Mouse (Mus musculus): ENCODE results near the gene Opcml. TPM values are rescaled to one million over a fixed set of nuclear protein-coding genes. Genes with fewer than 3 reads are reported as not detected.

Gene Opcml
- polyA plus RNA-seq (2014; fragmentation: Nextera tagmentation; extraction: Ambion mirVana) = 1.6 TPM in 2 replicates

DNA sequence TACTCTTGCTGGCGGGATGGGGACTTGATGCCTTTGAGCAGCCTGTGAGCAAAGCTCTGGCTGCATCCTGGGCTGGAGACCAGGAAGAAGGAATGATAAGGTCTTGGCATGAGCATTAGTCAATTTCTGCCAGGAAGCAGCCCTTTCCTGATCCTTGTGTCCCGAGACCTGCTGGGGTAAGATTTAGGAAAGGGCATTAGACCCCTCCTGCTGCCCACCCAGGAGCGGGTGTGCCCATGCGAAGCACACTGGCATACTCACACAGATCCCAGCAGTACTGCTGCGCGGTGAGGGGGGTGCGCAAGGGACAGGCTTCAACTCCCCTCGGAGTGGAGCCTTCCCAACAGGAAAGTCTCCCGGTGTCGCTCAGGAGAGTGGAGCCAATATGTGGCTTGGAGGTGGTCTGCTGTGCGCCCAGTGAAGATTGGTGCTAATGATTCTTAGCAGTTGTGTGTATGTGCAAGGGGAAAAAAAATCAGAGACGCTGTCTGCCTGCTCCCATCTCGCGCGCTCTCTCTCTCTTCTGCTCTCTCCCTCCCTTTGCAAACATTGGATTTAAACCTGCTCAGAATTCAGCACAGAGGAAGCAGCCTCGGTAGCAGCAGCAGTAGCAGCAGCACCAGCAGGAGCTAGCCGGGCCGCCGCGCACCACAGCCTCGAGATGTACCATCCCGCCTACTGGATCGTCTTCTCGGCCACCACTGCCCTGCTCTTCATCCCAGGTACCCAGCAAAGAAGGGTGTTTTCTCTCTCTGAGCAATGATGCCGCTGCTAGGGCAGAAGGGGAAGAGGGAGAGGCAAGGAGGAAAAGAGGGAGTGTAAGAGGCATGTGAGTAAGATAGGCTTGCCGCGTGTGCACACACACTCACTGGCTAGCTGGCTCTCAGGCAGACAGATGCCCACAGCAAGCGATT lies at the start of gene Opcml:
Gene Opcml (plus strand): TSS at position 51 of the 914 bp plus-strand sequence.
- H3K4me3 ChIP-seq (ENCODE audit: low read depth, low read length) = peak within 1 kb of the TSS; percentile 31
- H3K9ac ChIP-seq (ENCODE audit: low read depth, low read length) = no peak within 1 kb of the TSS
- H3K27ac ChIP-seq (ENCODE audit: low read depth, low read length) = no peak within 1 kb of the TSS
- ATAC-seq (replicated peaks; ENCODE audit: low FRiP score) = no peak
- WGBS = 2% methylated on average over 28 of the region's 28 CpGs
- H3K4me2 ChIP-seq = peak within 1 kb of the TSS; percentile 44
- no peaks in the 10 kb centered on the region for H3K4me1 ChIP-seq (replicated peaks; ENCODE audit: control insufficient read depth, insufficient read depth, low read length)
- H3K27me3 ChIP-seq (replicated peaks; ENCODE audit: control insufficient read depth, insufficient read depth, low read length) = peaks cover 29% of the 10 kb centered on the region
- H3K9me3 ChIP-seq (ENCODE audit: control insufficient read depth, low read length) = no peaks in the 10 kb centered on the region
- peak; percentile 39 for DNase-seq (ENCODE audit: low spot score)
- H3K36me3 ChIP-seq (ENCODE audit: control insufficient read depth, insufficient read depth, low read length) = no peaks in the 10 kb centered on the region

DNA sequence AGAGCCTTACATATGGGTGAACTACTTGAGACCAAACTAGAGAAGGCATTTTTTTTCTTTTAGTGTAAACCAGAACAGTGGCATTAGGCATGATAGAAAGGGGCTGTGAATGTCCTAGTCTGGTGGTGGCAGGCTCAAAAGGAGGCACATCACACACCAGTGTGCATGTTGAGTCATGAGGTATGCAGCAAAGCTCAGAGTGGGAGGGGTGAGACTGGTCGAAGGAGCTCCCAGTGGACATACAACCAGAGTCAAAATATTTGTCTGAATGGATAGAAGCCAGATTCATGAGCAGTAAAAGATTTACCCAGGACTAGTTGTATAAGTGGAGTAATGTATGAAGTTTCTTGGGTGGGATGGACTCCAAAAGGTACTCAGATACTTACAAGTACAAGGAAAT lies 31.9 kb upstream of the Opcml start:
- 69% methylated on average over 1 of the region's 1 CpGs for WGBS
- no peak overlapping the region for H3K9ac ChIP-seq (ENCODE audit: low read depth, low read length)
- no peak for DNase-seq (ENCODE audit: low spot score)

DNA sequence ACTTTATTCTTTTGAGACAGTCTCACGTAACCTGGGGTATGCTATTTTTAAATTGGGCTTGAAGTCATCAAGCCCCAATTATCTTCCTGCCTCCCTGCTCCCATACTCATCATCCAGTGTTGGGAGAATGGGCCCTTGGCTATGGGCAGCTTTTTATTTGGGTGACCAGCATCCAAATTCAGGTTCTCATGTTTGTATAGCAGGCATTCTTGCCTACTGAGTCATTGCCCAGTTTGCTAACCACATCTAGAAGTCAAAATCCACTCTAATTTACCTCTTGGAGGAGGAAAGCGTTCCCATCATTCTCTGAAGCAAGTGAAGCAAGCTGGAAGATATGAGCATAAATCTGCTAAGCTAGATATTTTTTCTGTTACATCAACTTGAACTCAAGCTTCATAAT lies 29.4 kb upstream of the Opcml start:
- no peak for ATAC-seq (replicated peaks; ENCODE audit: low FRiP score)
- Histone ChIP-seq H3K27ac (ENCODE audit: low read depth, low read length) (no peak overlapping the region), H3K36me3 (ENCODE audit: control insufficient read depth, insufficient read depth, low read length) (no peaks in the 10 kb centered on the region), H3K4me3 (ENCODE audit: low read depth, low read length) (no peak overlapping the region), H3K9ac (ENCODE audit: low read depth, low read length) (no peak overlapping the region), H3K27me3 (replicated peaks; ENCODE audit: control insufficient read depth, insufficient read depth, low read length) (no peaks in the 10 kb centered on the region), H3K4me1 (replicated peaks; ENCODE audit: control insufficient read depth, insufficient read depth, low read length) (no peaks in the 10 kb centered on the region), H3K9me3 (ENCODE audit: control insufficient read depth, low read length) (no peaks in the 10 kb centered on the region), H3K4me2 (no peak overlapping the region)
- 87% methylated on average over 2 of the region's 2 CpGs for WGBS
- no peak for DNase-seq (ENCODE audit: low spot score)

More for the DNA sequence above, 31.9 kb upstream of the Opcml start:
- no peaks in the 10 kb centered on the region for H3K9me3 ChIP-seq (ENCODE audit: control insufficient read depth, low read length)
- no peaks in the 10 kb centered on the region for H3K27me3 ChIP-seq (replicated peaks; ENCODE audit: control insufficient read depth, insufficient read depth, low read length)
- H3K4me2 ChIP-seq = no peak overlapping the region
- no peak overlapping the region for H3K27ac ChIP-seq (ENCODE audit: low read depth, low read length)
- H3K36me3 ChIP-seq (ENCODE audit: control insufficient read depth, insufficient read depth, low read length) = no peaks in the 10 kb centered on the region
- no peaks in the 10 kb centered on the region for H3K4me1 ChIP-seq (replicated peaks; ENCODE audit: control insufficient read depth, insufficient read depth, low read length)
- no peak overlapping the region for H3K4me3 ChIP-seq (ENCODE audit: low read depth, low read length)
- no peak for ATAC-seq (replicated peaks; ENCODE audit: low FRiP score)

DNA sequence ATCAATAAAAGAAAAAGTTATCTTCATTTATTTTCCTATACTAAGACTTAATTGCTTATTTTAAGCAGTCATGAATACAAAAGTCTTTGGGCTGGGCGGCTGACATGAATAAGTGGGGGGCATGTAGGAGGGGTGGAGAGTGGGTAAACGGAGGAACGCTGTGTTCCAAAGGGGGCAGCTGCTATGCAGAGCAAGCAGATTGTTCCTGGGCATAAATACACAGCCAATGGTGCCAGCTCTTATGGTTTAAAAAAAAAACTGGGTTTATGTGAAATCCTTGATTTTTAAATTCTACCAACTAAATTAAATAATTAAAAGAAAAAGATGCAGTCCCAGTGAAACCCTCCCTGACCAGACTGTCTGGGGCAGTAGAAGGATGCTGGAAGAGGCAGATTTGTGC lies 24.1 kb upstream of the Opcml start:
- Histone ChIP-seq H3K27ac (ENCODE audit: low read depth, low read length) (no peak overlapping the region), H3K27me3 (replicated peaks; ENCODE audit: control insufficient read depth, insufficient read depth, low read length) (no peaks in the 10 kb centered on the region), H3K9ac (ENCODE audit: low read depth, low read length) (no peak overlapping the region), H3K4me1 (replicated peaks; ENCODE audit: control insufficient read depth, insufficient read depth, low read length) (no peaks in the 10 kb centered on the region), H3K36me3 (ENCODE audit: control insufficient read depth, insufficient read depth, low read length) (no peaks in the 10 kb centered on the region), H3K4me3 (ENCODE audit: low read depth, low read length) (no peak overlapping the region), H3K4me2 (no peak overlapping the region), H3K9me3 (ENCODE audit: control insufficient read depth, low read length) (no peaks in the 10 kb centered on the region)
- no peak for ATAC-seq (replicated peaks; ENCODE audit: low FRiP score)
- WGBS = 81% methylated on average over 3 of the region's 3 CpGs
- no peak for DNase-seq (ENCODE audit: low spot score)

DNA sequence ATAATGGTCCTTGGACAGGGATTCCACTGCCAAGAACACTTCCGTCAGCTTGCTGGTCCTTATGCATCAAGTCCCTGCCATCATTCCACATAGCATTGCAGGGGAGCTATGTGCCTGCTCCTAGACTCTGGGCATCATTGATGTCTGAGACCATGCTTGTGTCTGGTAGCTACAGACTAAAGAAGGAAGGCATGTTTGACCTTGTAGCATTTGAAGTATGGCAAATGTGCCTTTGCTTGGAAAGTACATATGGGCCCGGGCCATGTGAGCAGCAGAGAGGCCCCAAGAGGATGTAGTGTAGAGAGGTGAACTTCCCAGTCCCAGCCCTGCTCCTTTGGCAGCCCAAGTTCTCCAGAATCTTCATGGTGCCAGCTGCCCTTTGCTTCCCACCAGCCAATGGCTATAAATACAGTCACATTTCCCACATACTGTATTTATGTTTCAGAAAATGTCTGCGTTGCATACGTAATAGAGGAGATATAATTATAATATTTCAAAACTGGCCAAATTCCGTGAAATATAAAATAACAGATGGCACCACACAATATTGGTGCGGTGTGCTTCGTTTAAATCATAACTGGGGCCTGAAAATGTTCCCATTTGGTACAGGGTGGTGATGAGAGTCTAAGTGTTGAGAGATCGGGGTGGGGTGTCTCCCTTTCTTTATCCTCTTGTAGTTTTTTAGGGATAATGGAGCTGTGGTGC lies 23.2 kb upstream of the Opcml start:
- Histone ChIP-seq H3K9me3 (ENCODE audit: control insufficient read depth, low read length) (no peaks in the 10 kb centered on the region), H3K4me2 (no peak overlapping the region), H3K4me3 (ENCODE audit: low read depth, low read length) (no peak overlapping the region), H3K36me3 (ENCODE audit: control insufficient read depth, insufficient read depth, low read length) (no peaks in the 10 kb centered on the region), H3K27me3 (replicated peaks; ENCODE audit: control insufficient read depth, insufficient read depth, low read length) (no peaks in the 10 kb centered on the region), H3K4me1 (replicated peaks; ENCODE audit: control insufficient read depth, insufficient read depth, low read length) (no peaks in the 10 kb centered on the region), H3K27ac (ENCODE audit: low read depth, low read length) (no peak overlapping the region), H3K9ac (ENCODE audit: low read depth, low read length) (no peak overlapping the region)
- 85% methylated on average over 8 of the region's 8 CpGs for WGBS
- no peak for DNase-seq (ENCODE audit: low spot score)
- ATAC-seq (replicated peaks; ENCODE audit: low FRiP score) = no peak

DNA sequence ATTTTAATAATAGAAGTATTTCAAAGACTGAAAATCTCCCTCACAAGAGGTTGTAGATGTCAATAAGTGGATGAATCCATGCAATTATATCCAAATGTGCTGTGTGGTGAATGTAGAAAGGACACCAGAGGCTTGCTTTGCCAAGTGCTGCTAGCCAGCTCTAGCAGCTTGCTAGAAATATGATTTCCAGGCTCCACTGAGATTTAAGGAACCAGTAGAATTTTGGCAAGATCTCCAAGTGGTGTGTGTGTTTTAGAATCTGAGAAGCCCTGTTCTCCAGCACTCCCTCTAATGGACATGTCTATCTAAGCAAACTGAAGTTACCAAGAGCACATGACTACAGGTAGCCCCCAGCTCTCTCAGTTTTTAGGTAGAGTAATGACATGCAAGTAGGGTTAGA lies 21.8 kb upstream of the Opcml start:
- H3K4me1 ChIP-seq (replicated peaks; ENCODE audit: control insufficient read depth, insufficient read depth, low read length) = no peaks in the 10 kb centered on the region
- no peak for DNase-seq (ENCODE audit: low spot score)
- ATAC-seq (replicated peaks; ENCODE audit: low FRiP score) = no peak
- H3K9ac ChIP-seq (ENCODE audit: low read depth, low read length) = no peak overlapping the region
- H3K4me3 ChIP-seq (ENCODE audit: low read depth, low read length) = no peak overlapping the region
- no peak overlapping the region for H3K27ac ChIP-seq (ENCODE audit: low read depth, low read length)
- H3K4me2 ChIP-seq = no peak overlapping the region
- H3K27me3 ChIP-seq (replicated peaks; ENCODE audit: control insufficient read depth, insufficient read depth, low read length) = no peaks in the 10 kb centered on the region
- H3K9me3 ChIP-seq (ENCODE audit: control insufficient read depth, low read length) = no peaks in the 10 kb centered on the region
- H3K36me3 ChIP-seq (ENCODE audit: control insufficient read depth, insufficient read depth, low read length) = no peaks in the 10 kb centered on the region

DNA sequence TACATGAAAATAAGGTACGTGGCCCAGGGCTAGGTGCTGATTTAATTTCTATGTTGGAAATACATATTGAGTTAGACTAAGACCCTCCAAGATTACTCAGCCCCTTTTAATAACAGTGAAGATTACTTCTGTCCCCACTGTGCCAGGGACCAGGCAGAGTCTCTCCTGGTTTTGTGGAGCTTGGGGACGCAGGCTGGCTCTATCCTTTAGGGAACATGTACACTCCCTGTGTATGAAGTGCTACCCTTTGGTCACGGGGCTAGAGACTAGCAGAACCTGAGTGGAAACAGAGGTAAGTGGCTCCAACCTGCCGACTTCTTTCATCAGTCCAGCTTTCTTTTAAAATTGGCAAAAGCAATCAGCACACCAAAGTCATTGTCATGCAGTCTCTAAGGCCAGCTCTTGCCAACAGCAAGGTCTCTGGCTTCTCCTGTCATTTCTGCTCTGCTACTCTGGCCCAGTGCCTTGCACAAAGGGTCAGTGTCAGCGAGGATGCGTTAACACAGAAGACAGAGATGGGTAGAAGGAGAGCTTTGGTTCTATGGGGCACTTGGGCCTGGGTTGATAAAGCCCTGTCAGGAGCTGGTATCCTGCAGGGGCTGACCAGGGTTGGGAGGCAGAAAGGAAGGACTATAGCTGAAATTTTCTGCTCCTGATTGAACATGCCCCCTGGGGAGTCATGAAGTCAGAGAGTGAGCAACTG lies 9.1 kb upstream of the Opcml start:
- Histone ChIP-seq H3K27ac (ENCODE audit: low read depth, low read length) (no peak overlapping the region), H3K27me3 (replicated peaks; ENCODE audit: control insufficient read depth, insufficient read depth, low read length) (no peaks in the 10 kb centered on the region), H3K9me3 (ENCODE audit: control insufficient read depth, low read length) (no peaks in the 10 kb centered on the region), H3K9ac (ENCODE audit: low read depth, low read length) (no peak overlapping the region), H3K4me3 (ENCODE audit: low read depth, low read length) (no peak overlapping the region), H3K4me2 (no peak overlapping the region), H3K36me3 (ENCODE audit: control insufficient read depth, insufficient read depth, low read length) (no peaks in the 10 kb centered on the region), H3K4me1 (replicated peaks; ENCODE audit: control insufficient read depth, insufficient read depth, low read length) (no peaks in the 10 kb centered on the region)
- DNase-seq (ENCODE audit: low spot score) (no peak), ATAC-seq (replicated peaks; ENCODE audit: low FRiP score) (no peak)
- WGBS = 70% methylated on average over 6 of the region's 6 CpGs

DNA sequence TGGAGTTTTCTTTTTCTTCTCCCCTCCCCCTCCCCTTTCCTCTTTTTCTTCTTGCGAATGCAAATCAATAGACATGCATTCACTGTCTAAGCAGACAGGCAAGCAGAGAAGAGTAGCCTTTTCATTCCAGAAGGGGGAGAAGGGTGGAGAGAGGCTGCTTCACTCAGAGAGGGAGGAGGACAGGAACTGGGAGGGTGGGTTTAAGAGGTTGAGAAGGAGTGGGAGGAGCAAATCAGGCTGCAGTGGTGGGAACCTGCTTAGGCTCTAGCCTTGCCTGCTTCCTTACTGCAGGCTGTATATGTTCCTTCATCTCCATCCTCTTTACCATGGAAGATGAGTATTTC lies 8.6 kb upstream of the Opcml start:
- Histone ChIP-seq H3K9me3 (ENCODE audit: control insufficient read depth, low read length) (no peaks in the 10 kb centered on the region), H3K9ac (ENCODE audit: low read depth, low read length) (no peak overlapping the region), H3K4me3 (ENCODE audit: low read depth, low read length) (no peak overlapping the region), H3K36me3 (ENCODE audit: control insufficient read depth, insufficient read depth, low read length) (no peaks in the 10 kb centered on the region), H3K4me1 (replicated peaks; ENCODE audit: control insufficient read depth, insufficient read depth, low read length) (no peaks in the 10 kb centered on the region), H3K27me3 (replicated peaks; ENCODE audit: control insufficient read depth, insufficient read depth, low read length) (no peaks in the 10 kb centered on the region), H3K27ac (ENCODE audit: low read depth, low read length) (no peak overlapping the region), H3K4me2 (no peak overlapping the region)
- DNase-seq (ENCODE audit: low spot score) = no peak
- 36% methylated on average over 1 of the region's 1 CpGs for WGBS
- ATAC-seq (replicated peaks; ENCODE audit: low FRiP score) = no peak
